Mouse (Mus musculus): ENCODE data around the gene Hs2st1.

GRCm38 (mm10) chr3:144608090-144608489 is 38.1 kb upstream of the Hs2st1 start:
- TF ChIP-seq CTCF (IDR thresholded peaks at IDR 0.05; ENCODE audit: control insufficient read depth, insufficient read depth, insufficient replicate concordance, low read depth, low read length): no peak
- TF ChIP-seq POLR2A (IDR thresholded peaks at IDR 0.05; ENCODE audit: control insufficient read depth, low read depth, low read length): no peak
